Mouse (Mus musculus) layer of hippocampus, postnatal 14 days (tissue): ENCODE data around the gene Wwc2. TPM values are rescaled to one million over a fixed set of nuclear protein-coding genes. Genes with fewer than 3 reads are reported as not detected.
A peak's percentile ranks its signal among the peaks of the same experiment; 100 is the strongest.

ENCODE experiments used
- DNase-seq, 2 experiments: peaks; one replicate each; pipeline ENCODE4 v3.0.0; 2021 to 2022; ENCODE audit warnings: low spot score in 2 of 2, mixed read lengths in 1 of 2
- total RNA-seq, 2 experiments: library from RNA; stranded (reverse); gene quantifications; 2 replicates each; pipeline ENCODE4 v1.2.3; 2021

The Wwc2 gene
- total RNA-seq, 2 experiments from 2014 or later = 28.0 to 29.4 TPM

DNA sequence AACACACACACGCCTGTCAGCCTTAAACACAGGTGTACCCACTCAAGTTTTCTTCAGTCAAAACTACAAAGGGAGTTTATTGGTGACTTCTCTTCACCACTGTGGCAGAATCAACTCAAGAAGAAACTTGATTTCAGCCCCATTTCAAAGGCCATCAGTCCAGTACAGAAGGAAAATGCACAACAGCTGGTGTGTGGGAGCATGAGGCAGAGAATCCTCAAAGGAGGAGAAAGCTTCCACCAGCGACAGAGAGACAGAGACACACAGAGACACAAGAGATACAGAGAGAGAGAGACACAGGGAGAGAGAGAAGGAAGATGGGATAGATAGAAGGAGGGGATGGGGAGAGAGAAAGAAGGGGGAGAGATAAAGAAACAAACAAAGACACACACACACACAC is 188.4 kb downstream of the Wwc2 start:
- no peak for DNase-seq

DNA sequence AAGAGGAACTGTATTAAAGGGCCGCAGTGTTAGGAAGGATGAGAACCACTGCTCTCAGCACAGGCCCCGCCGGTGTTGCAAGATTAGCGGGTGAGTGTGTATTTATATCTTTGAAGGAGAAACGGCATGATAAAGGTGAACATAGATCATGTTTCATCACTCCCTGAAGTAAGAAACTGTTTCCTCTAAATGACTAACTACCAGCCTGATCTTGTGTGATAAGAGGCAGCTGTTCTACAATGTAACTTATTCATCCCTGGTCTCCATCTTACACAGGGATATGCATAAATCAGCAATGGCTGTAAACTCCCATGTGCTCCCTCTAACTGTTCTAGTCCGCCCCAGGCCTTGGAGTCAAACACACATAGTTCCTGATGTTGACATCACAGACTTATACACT is 191.3 kb downstream of the Wwc2 start:
- no peak for DNase-seq

DNA sequence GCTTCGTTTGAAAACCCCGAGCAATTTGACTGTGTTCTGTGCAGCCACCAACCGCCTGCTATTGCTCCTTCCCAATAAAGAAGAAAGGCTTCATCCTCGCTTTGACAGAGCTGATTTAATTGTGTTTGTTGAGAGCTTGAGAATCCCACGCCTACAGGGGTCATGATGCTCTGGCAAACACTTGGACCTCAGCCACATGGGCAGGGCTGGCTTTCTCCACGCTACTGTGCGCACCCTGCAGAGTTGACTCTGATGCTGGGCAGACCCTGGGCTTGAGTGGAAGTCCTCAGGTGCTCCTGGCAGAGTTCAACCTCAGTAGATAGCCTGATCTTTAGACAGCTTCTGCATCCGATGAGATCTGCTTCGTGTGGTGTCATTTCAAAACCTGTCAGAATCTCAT is 198.7 kb downstream of the Wwc2 start:
- no peak for DNase-seq

DNA sequence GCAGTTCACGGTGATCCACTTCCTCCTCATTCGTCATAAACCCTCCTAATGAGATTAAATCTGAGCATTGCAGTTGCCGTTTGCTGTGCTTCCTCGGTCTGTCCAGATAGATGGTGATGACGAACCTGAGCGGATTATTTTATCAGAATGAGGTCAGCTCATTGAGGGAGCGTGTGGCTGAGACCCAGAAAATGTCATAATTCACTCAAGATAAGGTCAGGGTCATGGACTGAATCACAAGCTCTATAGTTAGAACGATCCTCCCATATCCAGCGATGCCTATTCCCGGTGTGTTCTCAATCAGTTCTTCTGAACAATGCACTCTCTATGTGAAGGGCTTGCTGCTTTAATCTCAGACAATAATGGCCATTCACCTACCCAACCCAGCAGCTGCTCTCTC is 203.0 kb downstream of the Wwc2 start:
- DNase-seq = no peak

DNA sequence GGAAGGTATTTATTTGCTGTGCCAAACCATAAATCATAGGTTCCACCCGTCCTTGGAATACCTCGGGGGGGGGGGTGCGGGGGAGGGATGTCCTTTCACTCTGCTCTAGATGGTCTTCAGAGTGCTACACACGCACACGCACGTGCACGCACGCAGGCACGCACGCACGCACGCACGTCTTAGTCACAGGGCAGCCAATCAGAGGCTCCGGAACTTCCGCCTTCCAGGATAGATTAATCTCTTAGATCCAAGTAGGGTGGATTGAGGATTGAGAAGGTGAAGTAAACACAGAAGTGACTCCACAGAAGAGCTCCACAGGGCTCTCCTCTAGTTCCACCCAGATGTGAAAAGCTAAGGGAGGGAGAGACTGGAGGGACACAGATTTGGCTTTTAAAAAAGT is 204.4 kb downstream of the Wwc2 start:
- DNase-seq = no peak

DNA sequence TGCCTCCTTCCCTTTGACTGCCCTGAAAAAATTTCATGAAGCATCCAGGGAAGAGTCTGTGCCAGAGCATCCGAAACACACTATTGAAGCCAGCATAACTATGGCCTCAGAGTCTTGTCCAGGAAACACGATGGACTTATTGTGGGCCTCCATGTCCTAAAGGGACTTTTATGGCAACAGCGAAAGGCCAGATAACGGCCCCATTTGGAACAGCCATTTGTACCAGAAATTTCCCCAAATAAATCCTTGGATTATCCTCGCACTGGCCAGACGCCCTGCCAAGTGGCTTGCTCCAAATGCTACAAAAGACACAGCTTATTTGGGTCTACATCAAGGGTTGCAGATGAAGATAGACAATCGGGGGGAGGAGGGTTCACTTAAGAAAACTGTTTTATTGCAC is 206.3 kb downstream of the Wwc2 start:
- peak in 1 of 2 experiments; percentile 6 for DNase-seq

DNA sequence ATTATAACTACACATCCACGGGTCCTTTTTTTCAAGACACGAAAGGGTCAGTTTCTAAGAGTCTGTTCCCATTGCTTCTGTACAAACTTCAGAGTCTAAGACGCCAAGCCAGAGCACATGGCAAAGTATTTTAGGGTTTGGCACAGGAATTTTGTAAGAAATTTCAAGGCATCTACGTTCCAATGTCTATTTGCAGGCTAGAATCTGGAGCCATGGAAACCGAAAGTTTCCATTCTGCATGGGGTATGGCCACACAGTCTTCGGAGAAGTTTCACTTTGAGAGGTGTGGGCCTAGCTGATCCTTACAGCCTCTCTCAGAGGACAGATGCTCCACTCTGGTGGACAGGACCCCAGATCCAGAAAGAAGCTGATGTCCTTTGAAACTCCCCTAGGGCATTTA is 206.8 kb downstream of the Wwc2 start:
- peak in 1 of 2 experiments; percentile 20 for DNase-seq

DNA sequence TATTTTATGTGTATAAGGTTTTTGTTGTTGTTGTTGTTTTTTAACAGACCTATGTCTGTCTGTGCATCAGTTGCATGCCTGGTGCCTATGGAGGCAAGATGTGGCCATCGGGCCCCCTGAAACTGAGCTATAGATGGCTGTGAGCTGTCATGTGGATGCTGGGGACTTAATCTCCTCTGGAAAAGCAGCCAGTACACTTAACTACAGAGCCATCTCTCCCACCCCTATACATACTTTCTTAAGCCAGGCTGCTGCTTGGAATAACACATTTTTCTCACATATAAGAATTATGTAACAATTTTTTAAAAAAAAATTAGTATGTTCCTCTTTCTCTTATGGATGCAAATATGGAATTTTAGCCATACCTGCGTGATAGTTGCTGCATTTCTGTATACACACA is 207.2 kb downstream of the Wwc2 start:
- DNase-seq = no peak

DNA sequence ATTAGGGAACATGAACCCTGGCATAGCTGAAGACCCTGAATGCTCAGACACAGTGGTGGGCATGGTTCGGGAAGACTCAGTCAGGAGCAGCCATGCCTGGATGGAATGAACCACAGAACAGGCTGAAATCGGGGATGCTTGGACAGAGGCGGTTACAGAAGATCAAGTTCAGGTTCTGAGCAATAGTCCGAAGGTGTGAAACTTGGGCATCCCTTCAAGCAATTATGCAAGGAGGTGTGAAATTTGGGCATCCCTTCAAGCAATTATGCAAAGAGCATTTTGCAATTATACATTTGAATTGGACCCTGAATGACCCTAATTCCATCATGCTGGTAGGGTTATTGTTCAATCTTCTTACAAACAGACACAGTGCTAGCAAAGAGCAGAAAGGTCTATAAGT is 208.8 kb downstream of the Wwc2 start:
- no peak for DNase-seq

DNA sequence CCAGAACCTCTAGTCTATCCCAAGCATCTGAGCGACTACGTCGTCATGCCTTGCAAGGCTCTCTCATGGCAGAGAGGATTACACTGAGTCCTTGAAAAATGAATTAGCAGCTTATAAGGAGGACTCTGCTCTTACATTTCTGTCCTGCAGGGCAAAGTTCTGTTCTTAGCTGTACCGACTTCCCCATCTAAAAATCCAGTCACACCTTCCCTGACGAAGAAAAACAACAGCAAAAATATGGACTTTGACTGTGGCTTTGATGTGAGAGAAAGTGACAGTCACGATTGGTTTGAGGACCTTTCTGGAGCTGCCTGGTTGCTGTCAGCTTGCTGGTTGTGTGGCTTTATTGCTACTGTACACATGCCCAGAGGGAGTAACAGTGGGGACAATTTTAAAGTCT is 211.1 kb downstream of the Wwc2 start:
- no peak for DNase-seq

DNA sequence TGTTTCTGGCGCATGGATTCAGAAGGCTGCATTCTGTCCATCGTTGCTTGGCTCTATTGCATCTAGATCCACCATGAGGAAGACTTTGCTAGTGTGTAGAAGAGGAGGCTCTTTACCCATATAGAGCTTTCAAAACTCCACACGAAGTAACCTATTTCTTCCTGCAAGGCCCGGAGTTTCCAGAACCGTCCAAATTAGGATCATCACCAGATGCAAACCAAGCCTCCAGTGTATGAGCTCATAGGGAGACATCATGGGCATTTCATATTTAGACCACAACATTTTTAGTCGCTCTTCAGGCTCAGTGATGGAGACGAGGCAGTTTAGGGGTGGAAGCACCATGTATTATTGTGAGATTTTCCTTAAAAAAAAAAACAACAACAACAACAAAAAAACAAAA is 213.3 kb downstream of the Wwc2 start:
- no peak for DNase-seq

Other genes starting within 250 kb of the Wwc2 start
- gene Cldn24, start 168.8 kb downstream of the Wwc2 start, total RNA-seq = not detected
- gene Cldn22, start 166.4 kb downstream of the Wwc2 start, total RNA-seq = 1 to 10 TPM; 2.1 to 2.5 TPM
- gene Dctd, start 108.2 kb upstream of the Wwc2 start, total RNA-seq = 1 to 10 TPM; 5.3 to 6.9 TPM